15 mouse cellular contexts compared by ENCODE assay signal in genomic region chr9:106332746-106333145, GRCm38 (mm10).
"Had no signal": no experiment of that assay in that cellular context is flagged by ENCODE, and none has a peak within 500 bp of the region (broad histone marks: within the 10 kb centered on the region; RNA-seq: fewer than 3 reads in every experiment).

No protein-coding gene starts in this region.

- ATAC-seq: intestine, embryonic 16.5 days; midbrain, embryonic 16.5 days had no signal

- H3K9ac ChIP-seq: kidney, embryonic 15.5 days; limb, embryonic 13.5 days; liver, embryonic 15.5 days; lung, embryonic 14.5 days; midbrain, embryonic 12.5 days; neural tube, embryonic 13.5 days had no signal

- H3K27me3 ChIP-seq: kidney, embryonic 15.5 days; limb, embryonic 13.5 days; liver, embryonic 15.5 days; midbrain, embryonic 12.5 days; neural tube, embryonic 13.5 days had no signal

- H3K4me3 ChIP-seq: kidney, embryonic 15.5 days; limb, embryonic 13.5 days; liver, embryonic 15.5 days; midbrain, embryonic 12.5 days; neural tube, embryonic 13.5 days had no signal

- H3K4me2 ChIP-seq: kidney, embryonic 15.5 days; limb, embryonic 13.5 days; liver, embryonic 11.5 days; liver, embryonic 15.5 days; lung, embryonic 14.5 days; midbrain, embryonic 12.5 days; neural tube, embryonic 13.5 days had no signal

- H3K27ac ChIP-seq: kidney, embryonic 15.5 days; liver, embryonic 15.5 days; midbrain, embryonic 12.5 days; neural tube, embryonic 13.5 days had no signal

- DNase-seq: kidney, adult 2 months; kidney, postnatal 14 days; lung, embryonic 14.5 days; lung, postnatal 10 days; lung, postnatal 4 days; retina, postnatal 1 day; thymus, postnatal 4 days had no signal

- H3K4me1 ChIP-seq: liver, embryonic 15.5 days had no signal

- H3K36me3 ChIP-seq: kidney, embryonic 15.5 days; liver, embryonic 15.5 days; midbrain, embryonic 12.5 days; neural tube, embryonic 13.5 days had no signal

- H3K9me3 ChIP-seq: kidney, embryonic 15.5 days; limb, embryonic 13.5 days; liver, embryonic 15.5 days; midbrain, embryonic 12.5 days; neural tube, embryonic 13.5 days had no signal
